Mouse (Mus musculus) E14TG2a.4 (cell line): ENCODE measurements around the gene Olfr1255.

Source experiments
- CTCF ChIP-seq: conservative IDR thresholded peaks from 2 replicates; pipeline ENCODE4 v1.5.1; 2014; ENCODE audit warnings: low read length
- NANOG ChIP-seq: IDR thresholded peaks from 2 replicates; pipeline ENCODE4 v1.6.1; 2014; ENCODE audit warnings: borderline replicate concordance, low read length, mixed read lengths

- TF ChIP-seq CTCF (no peak), NANOG (no peak)
Observed at GRCm38 (mm10) chr2:89793519-89793918, 18.3 kb upstream of the Olfr1255 start, which contains the start of gene Olfr1254.
